ENCODE assay signal across 23 mouse cellular contexts in genomic region chrX:169890541-169890940, GRCm38 (mm10).
"Had no signal": no experiment of that assay in that cellular context is flagged by ENCODE, and none has a peak within 500 bp of the region (broad histone marks: within the 10 kb centered on the region; RNA-seq: fewer than 3 reads in every experiment).

No protein-coding gene starts in this region.

- H3K27me3 ChIP-seq: midbrain, embryonic 12.5 days; midbrain, embryonic 15.5 days had no signal

- DNase-seq: kidney, adult 18-20 months; kidney, adult 9 months; kidney, postnatal 14 days; kidney, postnatal 4 days; left cerebral cortex, postnatal 4 days; liver, postnatal 0 days; lung, embryonic 14.5 days; lung, postnatal 10 days; lung, postnatal 4 days; right cerebral cortex, adult 18-20 months; right cerebral cortex, postnatal 14 days; right cerebral cortex, postnatal 4 days; thymus, adult 2 months; thymus, postnatal 25 days had no signal

- H3K4me1 ChIP-seq: limb, embryonic 12.5 days; limb, embryonic 15.5 days; midbrain, embryonic 12.5 days; midbrain, embryonic 15.5 days; neural tube, embryonic 13.5 days had no signal

- H3K27ac ChIP-seq: limb, embryonic 12.5 days; limb, embryonic 15.5 days; liver, embryonic 14.5 days; midbrain, embryonic 12.5 days; midbrain, embryonic 15.5 days; neural tube, embryonic 13.5 days; stomach, postnatal 0 days had no signal

- H3K4me3 ChIP-seq: limb, embryonic 12.5 days; limb, embryonic 15.5 days; midbrain, embryonic 12.5 days; midbrain, embryonic 15.5 days; myocyte; neural tube, embryonic 13.5 days had no signal

- H3K36me3 ChIP-seq: limb, embryonic 12.5 days; limb, embryonic 15.5 days; midbrain, embryonic 12.5 days; midbrain, embryonic 15.5 days; neural tube, embryonic 13.5 days had no signal

- H3K9ac ChIP-seq: limb, embryonic 12.5 days; limb, embryonic 15.5 days; liver, embryonic 14.5 days; liver, postnatal 0 days; lung, embryonic 14.5 days; midbrain, embryonic 12.5 days; midbrain, embryonic 15.5 days; neural tube, embryonic 13.5 days had no signal

- H3K4me2 ChIP-seq: limb, embryonic 12.5 days; limb, embryonic 15.5 days; liver, embryonic 11.5 days; lung, embryonic 14.5 days; midbrain, embryonic 12.5 days; midbrain, embryonic 15.5 days; neural tube, embryonic 13.5 days had no signal

- ATAC-seq: liver, postnatal 0 days; midbrain, embryonic 15.5 days had no signal

- H3K9me3 ChIP-seq: limb, embryonic 12.5 days; limb, embryonic 15.5 days; midbrain, embryonic 12.5 days; midbrain, embryonic 15.5 days; neural tube, embryonic 13.5 days had no signal
